Mouse (Mus musculus) liver, embryonic 15.5 days (tissue): ENCODE data around the gene Vmn2r11. TPM values are rescaled to one million over a fixed set of nuclear protein-coding genes. Genes with fewer than 3 reads are reported as not detected.
"Not testable (repeated sequence)": the region's sequence is repeated elsewhere in the genome, so short reads cannot be mapped to it uniquely, and the experiment has no call there.

Experiments used
- ATAC-seq: fragments of 200-750 bp; cut with Nextera tagmentation; 2 replicates; pipeline ENCODE4 v1.8.0; 2017; ENCODE audit warnings: moderate number of reproducible peaks, mild to moderate bottlenecking, moderate library complexity; ENCODE audit not compliant: insufficient read depth
- H3K27ac ChIP-seq: fragments of 300-500 bp; sonication (generic); replicated peaks from 2 replicates; pipeline ENCODE4 v1.5.1; 2015; ENCODE audit warnings: mild to moderate bottlenecking, inconsistent platforms
- H3K27me3 ChIP-seq: fragments of 300-500 bp; sonication (generic); 2 replicates; pipeline ENCODE4 v1.6.1; 2015; ENCODE audit warnings: mild to moderate bottlenecking, inconsistent platforms
- H3K36me3 ChIP-seq: fragments of 300-500 bp; sonication (generic); replicated peaks from 2 replicates; pipeline ENCODE4 v1.6.1; 2015; ENCODE audit warnings: moderate library complexity, mild to moderate bottlenecking, inconsistent platforms
- H3K4me1 ChIP-seq: fragments of 300-500 bp; sonication (generic); replicated peaks from 2 replicates; pipeline ENCODE4 v1.6.1; 2015; ENCODE audit warnings: inconsistent platforms
- H3K4me2 ChIP-seq: fragments of 300-500 bp; sonication (generic); 2 replicates; pipeline ENCODE4 v1.6.1; 2015; ENCODE audit warnings: moderate library complexity, mild to moderate bottlenecking, inconsistent platforms
- H3K4me3 ChIP-seq: fragments of 300-500 bp; sonication (generic); replicated peaks from 2 replicates; pipeline ENCODE4 v1.5.1; 2015; ENCODE audit warnings: mild to moderate bottlenecking, inconsistent platforms
- H3K9ac ChIP-seq: fragments of 300-500 bp; sonication (generic); 2 replicates; pipeline ENCODE4 v1.6.1; 2015; ENCODE audit warnings: moderate library complexity, mild to moderate bottlenecking, inconsistent platforms
- H3K9me3 ChIP-seq: fragments of 300-500 bp; sonication (generic); replicated peaks from 2 replicates; pipeline ENCODE4 v1.6.1; 2016; ENCODE audit warnings: inconsistent platforms
- WGBS: fragments of 180-500 bp; shearing (Covaris S2); methylation state at CpG from one replicate; pipeline ENCODE4 v1.1.7; 2015; ENCODE audit warnings: mixed read lengths; ENCODE audit not compliant: insufficient replicate concordance; 5-methylcytosine and 5-hydroxymethylcytosine counted together
- polyA plus RNA-seq: library from polyadenylated mRNA; unstranded; fragments of >200 nt; fragmentation: Nextera tagmentation; extraction: Ambion mirVana; gene quantifications from 2 replicates; pipeline ENCODE4 v1.2.1, GENCODE M21; 2015

The Vmn2r11 gene
- polyA plus RNA-seq = not detected in 2 replicates

DNA sequence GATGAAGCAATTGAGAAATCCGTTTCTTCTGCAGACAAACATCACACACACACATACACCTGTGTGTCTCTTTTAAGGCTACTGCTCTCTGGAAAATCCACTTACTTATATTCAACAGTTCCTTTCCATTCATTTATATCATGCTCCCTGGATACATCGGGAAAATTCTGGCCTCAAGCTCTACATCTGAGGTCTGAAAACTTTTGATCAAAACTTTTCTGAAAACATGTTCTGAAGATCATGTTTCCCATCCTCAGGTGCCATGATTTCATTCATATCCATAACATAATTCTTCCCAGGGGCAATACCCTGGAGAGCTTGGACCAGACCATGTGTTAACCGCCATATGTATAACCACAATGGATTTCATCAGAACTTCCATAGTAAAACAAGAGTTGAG is at the start of gene Vmn2r11:
Vmn2r11 (minus strand) TSS at position 101 of the 400 bp plus-strand sequence.
- ATAC-seq, H3K27me3 ChIP-seq, H3K9ac ChIP-seq, H3K4me3 ChIP-seq, H3K4me2 ChIP-seq, H3K27ac ChIP-seq, H3K36me3 ChIP-seq, H3K9me3 ChIP-seq, H3K4me1 ChIP-seq: not testable (repeated sequence)
- WGBS = 52% methylated on average over 3 of the region's 3 CpGs

DNA sequence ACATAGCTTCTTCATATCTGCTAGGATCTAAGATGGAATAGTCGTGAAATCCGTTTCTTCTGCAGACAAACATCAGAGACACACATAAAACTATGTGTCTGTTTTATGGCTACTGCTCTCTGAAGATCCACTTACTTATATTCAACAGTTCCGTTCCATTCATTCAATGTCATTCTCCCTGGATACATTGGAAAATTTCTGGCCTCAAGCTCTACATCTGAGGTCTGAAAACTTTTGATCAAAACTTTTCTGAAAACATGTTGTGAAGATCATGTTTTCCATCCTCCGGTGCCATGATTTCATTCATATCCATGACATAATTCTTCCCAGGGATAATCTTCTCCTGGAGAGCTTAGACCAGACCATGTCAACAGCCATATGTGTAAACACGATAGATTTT is 38.5 kb upstream of the Vmn2r11 start, which contains the start of gene Vmn2r12:
Vmn2r12 (minus strand) TSS at position 101 of the 400 bp plus-strand sequence.
- H3K4me1 ChIP-seq, ATAC-seq, H3K27me3 ChIP-seq, H3K27ac ChIP-seq, H3K4me2 ChIP-seq, H3K9me3 ChIP-seq, H3K9ac ChIP-seq, H3K36me3 ChIP-seq, H3K4me3 ChIP-seq: not testable (repeated sequence)
- 54% methylated on average over 5 of the region's 5 CpGs for WGBS

DNA sequence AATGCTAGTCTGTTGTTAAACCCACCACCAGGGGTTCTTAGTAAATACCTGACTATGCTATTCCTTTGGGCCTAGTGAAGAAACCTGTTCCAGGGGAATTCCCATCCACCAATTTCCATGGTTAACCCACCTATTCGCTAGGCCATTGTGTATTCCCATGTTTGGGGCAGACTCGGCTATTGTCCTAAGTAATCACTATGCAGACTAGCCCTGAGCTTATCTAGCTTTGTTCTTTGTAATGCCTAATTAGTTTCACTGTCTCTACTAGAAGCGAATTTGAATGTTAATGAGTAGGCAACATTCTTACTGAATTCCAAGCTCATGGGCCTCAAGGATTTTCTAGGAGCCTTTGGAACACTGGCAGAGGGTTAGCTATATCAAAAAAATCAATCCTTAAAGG is 37.1 kb upstream of the Vmn2r11 start:
- H3K27me3 ChIP-seq, H3K4me2 ChIP-seq, ATAC-seq, H3K9ac ChIP-seq, H3K27ac ChIP-seq, H3K4me1 ChIP-seq, H3K4me3 ChIP-seq, H3K9me3 ChIP-seq, H3K36me3 ChIP-seq: not testable (repeated sequence)
- 65% methylated on average over 3 of the region's 3 CpGs for WGBS

DNA sequence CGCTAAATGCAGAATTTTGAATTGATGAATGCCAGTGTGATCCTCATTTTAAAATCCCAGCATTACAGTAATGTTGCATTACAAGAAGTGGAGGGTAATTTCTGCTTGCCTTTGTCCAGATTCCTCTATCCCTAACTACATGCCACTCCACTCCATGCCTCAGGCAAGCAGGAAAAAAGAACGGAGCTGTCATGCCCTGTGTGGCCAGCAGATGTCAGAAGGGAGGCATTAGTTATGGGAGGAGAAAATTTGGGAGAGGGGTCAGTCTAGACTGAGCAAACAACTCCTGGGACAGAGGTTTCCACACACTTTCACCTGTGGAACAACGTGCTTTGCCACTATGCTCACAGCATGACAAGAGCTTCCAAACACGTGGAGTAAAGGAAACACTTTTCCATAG is 12.6 kb upstream of the Vmn2r11 start:
- not testable (repeated sequence) for H3K27ac ChIP-seq, ATAC-seq, H3K4me1 ChIP-seq, H3K9ac ChIP-seq, H3K4me2 ChIP-seq, H3K4me3 ChIP-seq, H3K27me3 ChIP-seq, H3K36me3 ChIP-seq, H3K9me3 ChIP-seq
- 36% methylated on average over 4 of the region's 4 CpGs for WGBS

DNA sequence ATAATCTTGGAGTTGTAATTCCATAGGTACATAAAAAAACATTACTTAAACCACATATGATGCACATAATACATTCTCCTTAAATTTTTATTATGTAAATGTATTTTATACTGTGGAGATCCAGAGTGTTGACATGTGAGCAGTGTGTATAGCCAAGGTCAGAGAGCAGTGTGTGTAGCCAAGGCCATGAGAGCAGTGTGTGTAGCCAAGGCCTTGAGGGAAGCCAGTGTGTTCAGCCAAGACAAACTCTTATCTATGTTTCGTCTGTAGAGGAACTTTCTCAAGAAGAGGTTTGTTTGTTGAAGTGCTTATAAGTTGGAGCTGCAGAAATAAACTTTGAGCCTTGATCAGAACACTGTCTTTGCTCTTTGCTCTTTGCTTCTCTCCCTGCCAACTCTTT is 4.1 kb downstream of the Vmn2r11 start:
- Histone ChIP-seq H3K4me1 (no peaks in the 10 kb centered on the region), H3K9ac (no peak overlapping the region), H3K4me2 (no peak overlapping the region), H3K27ac (no peak overlapping the region), H3K27me3 (no peaks in the 10 kb centered on the region), H3K4me3 (no peak overlapping the region), H3K36me3 (no peaks in the 10 kb centered on the region), H3K9me3 (no peaks in the 10 kb centered on the region)
- ATAC-seq = no peak
- 41% methylated on average over 1 of the region's 1 CpGs for WGBS

DNA sequence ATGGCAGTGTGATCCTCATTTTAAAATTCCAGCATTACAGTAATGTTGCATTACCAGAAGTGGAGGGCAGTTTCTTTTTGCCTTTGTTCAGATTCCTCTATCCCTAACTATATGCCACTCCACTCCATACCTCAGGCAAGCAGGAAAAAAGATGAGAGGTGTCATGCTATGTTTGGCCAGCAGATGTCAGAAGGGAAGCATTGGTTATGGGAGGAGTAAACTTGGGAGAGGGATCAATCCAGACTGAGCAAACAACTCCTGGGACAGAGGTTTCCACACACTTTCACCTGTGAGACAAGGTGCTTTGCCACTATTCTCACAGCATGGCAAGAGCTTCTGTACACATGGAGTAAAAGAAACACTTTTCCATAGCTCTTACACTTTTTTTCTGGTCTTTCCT is 26.8 kb downstream of the Vmn2r11 start:
- Histone ChIP-seq H3K4me1 (no peaks in the 10 kb centered on the region), H3K9ac (no peak overlapping the region), H3K9me3 (no peaks in the 10 kb centered on the region), H3K4me2 (no peak overlapping the region), H3K27me3 (no peaks in the 10 kb centered on the region), H3K4me3 (no peak overlapping the region), H3K36me3 (no peaks in the 10 kb centered on the region), H3K27ac (no peak overlapping the region)
- ATAC-seq = no peak

DNA sequence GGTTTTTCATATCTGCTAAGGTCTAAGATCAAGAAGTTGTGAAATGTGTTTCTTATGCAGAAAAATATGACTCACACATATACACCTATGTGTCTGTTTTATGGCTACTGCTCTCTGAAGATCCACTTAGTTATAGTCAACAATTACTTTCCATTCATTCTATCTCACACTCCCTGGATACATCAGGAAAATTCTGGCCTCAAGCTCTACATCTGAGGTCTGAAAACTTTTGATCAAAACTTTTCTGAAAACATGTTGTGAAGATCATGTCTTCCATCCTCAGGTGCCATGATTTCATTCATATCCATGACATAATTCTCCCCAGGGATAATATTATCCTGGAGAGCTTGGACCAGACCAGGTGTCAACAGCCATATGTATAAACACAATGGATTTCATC is 52.9 kb downstream of the Vmn2r11 start, which contains the start of gene Vmn2r10:
Vmn2r10 (minus strand) TSS at position 101 of the 400 bp plus-strand sequence.
- not testable (repeated sequence) for H3K4me1 ChIP-seq, ATAC-seq, H3K4me3 ChIP-seq, H3K9me3 ChIP-seq, H3K4me2 ChIP-seq, H3K36me3 ChIP-seq, H3K27me3 ChIP-seq, H3K9ac ChIP-seq, H3K27ac ChIP-seq

Other genes with a start within 250 kb of the Vmn2r11 start
- gene Vmn2r9, start 207.0 kb downstream of the Vmn2r11 start, polyA plus RNA-seq = not detected in 2 replicates
- gene Vmn2r10, start 53.0 kb downstream of the Vmn2r11 start, polyA plus RNA-seq = not detected in 2 replicates
- not detected in 2 replicates for gene Vmn2r12, start 38.4 kb upstream of the Vmn2r11 start, polyA plus RNA-seq
- gene Vmn2r13, start 132.6 kb upstream of the Vmn2r11 start, polyA plus RNA-seq = not detected in 2 replicates
- gene Vmn2r14, start 165.1 kb upstream of the Vmn2r11 start, polyA plus RNA-seq = not detected in 2 replicates
- not detected in 2 replicates for gene Vmn2r15, start 238.1 kb upstream of the Vmn2r11 start, polyA plus RNA-seq